Mouse (Mus musculus) forebrain, embryonic 10.5 days (tissue): Measurements from ENCODE around the gene Sars2. TPM values are rescaled to one million over a fixed set of nuclear protein-coding genes. Genes with fewer than 3 reads are reported as not detected.

Experiments
- DNase-seq: peaks from one replicate; pipeline ENCODE4 v3.0.0-alpha.2; 2017; ENCODE audit warnings: low spot score; ENCODE audit errors: extremely low spot score
- H3K27ac ChIP-seq: fragments of 300-500 bp; sonication (generic); 2 replicates; pipeline ENCODE4 v1.5.1; 2016; ENCODE audit warnings: mild to moderate bottlenecking
- H3K27me3 ChIP-seq: fragments of 300-500 bp; sonication (generic); 2 replicates; pipeline ENCODE4 v1.6.1; 2016; ENCODE audit warnings: mild to moderate bottlenecking; ENCODE audit not compliant: poor library complexity, severe bottlenecking
- H3K36me3 ChIP-seq: fragments of 300-500 bp; sonication (generic); replicated peaks from 2 replicates; pipeline ENCODE4 v1.6.1; 2016; ENCODE audit warnings: mild to moderate bottlenecking, moderate library complexity
- H3K4me1 ChIP-seq: fragments of 300-500 bp; sonication (generic); 2 replicates; pipeline ENCODE4 v1.6.1; 2016
- H3K4me3 ChIP-seq: fragments of 300-500 bp; sonication (generic); 2 replicates; pipeline ENCODE4 v1.5.1; 2016; ENCODE audit warnings: mild to moderate bottlenecking, moderate library complexity
- H3K9me3 ChIP-seq: fragments of 300-500 bp; sonication (generic); 2 replicates; pipeline ENCODE4 v1.6.1; 2016; ENCODE audit warnings: mild to moderate bottlenecking, moderate library complexity
- WGBS: fragments of 180-500 bp; shearing (Covaris S2); methylation state at CpG from one replicate; pipeline ENCODE4 v1.1.7; 2016; 5-methylcytosine and 5-hydroxymethylcytosine counted together
- polyA plus RNA-seq: library from polyadenylated mRNA; unstranded; fragments of >200 nt; fragmentation: Nextera tagmentation; extraction: Ambion mirVana; gene quantifications from 2 replicates; pipeline ENCODE4 v1.2.1, GENCODE M21; 2016

Gene Sars2
- polyA plus RNA-seq, 1 experiment from 2014 or later = 43.4 TPM

- Histone ChIP-seq H3K4me1 (peaks cover 34% of the 10 kb centered on the region), H3K27me3 (no peaks in the 10 kb centered on the region)
- WGBS = 94% methylated on average over 3 of the region's 3 CpGs
These were observed 28.5 kb downstream of the Sars2 start for GRCm38 (mm10) chr7:28770309-28770708.

GRCm38 (mm10) chr7:28771867-28772266 is 30.1 kb downstream of the Sars2 start:
- peaks cover 23% of the 10 kb centered on the region for H3K36me3 ChIP-seq
- no peak overlapping the region for H3K4me3 ChIP-seq
- H3K27ac ChIP-seq = no peak overlapping the region
- no peaks in the 10 kb centered on the region for H3K9me3 ChIP-seq
- H3K4me1 ChIP-seq = peaks cover 26% of the 10 kb centered on the region
- no peak for DNase-seq
- H3K27me3 ChIP-seq = no peaks in the 10 kb centered on the region
- 93% methylated on average over 11 of the region's 11 CpGs for WGBS

More at GRCm38 (mm10) chr7:28770309-28770708, 28.5 kb downstream of the Sars2 start:
- no peaks in the 10 kb centered on the region for H3K9me3 ChIP-seq
- no peak overlapping the region for H3K4me3 ChIP-seq
- H3K36me3 ChIP-seq = peaks cover 17% of the 10 kb centered on the region
- no peak for DNase-seq
- no peak overlapping the region for H3K27ac ChIP-seq

GRCm38 (mm10) chr7:28773163-28773562 is 31.4 kb downstream of the Sars2 start:
- Histone ChIP-seq H3K27ac (no peak overlapping the region), H3K36me3 (peaks cover 32% of the 10 kb centered on the region), H3K4me1 (peaks cover 15% of the 10 kb centered on the region; the same call in 1 of the 2 replicates), H3K9me3 (no peaks in the 10 kb centered on the region), H3K27me3 (no peaks in the 10 kb centered on the region), H3K4me3 (no peak overlapping the region)
- no peak for DNase-seq
- WGBS = 86% methylated on average over 3 of the region's 3 CpGs

GRCm38 (mm10) chr7:28774164-28774563 is 32.4 kb downstream of the Sars2 start:
- no peak overlapping the region for H3K4me3 ChIP-seq
- peaks cover 10% of the 10 kb centered on the region; the same call in 1 of the 2 replicates for H3K4me1 ChIP-seq
- H3K9me3 ChIP-seq = no peaks in the 10 kb centered on the region
- WGBS = 76% methylated on average over 12 of the region's 12 CpGs
- H3K27me3 ChIP-seq = no peaks in the 10 kb centered on the region
- DNase-seq = no peak
- peaks cover 37% of the 10 kb centered on the region for H3K36me3 ChIP-seq
- H3K27ac ChIP-seq = 0 out of 2 replicates have a peak overlapping the region, but pooled peaks have one; percentile 48

GRCm38 (mm10) chr7:28775129-28775528 is 33.3 kb downstream of the Sars2 start:
- WGBS = 93% methylated on average over 7 of the region's 7 CpGs
- Histone ChIP-seq H3K27me3 (no peaks in the 10 kb centered on the region), H3K9me3 (no peaks in the 10 kb centered on the region), H3K4me3 (no peak overlapping the region), H3K4me1 (peaks cover 9% of the 10 kb centered on the region), H3K27ac (no peak overlapping the region), H3K36me3 (peaks cover 37% of the 10 kb centered on the region)
- no peak for DNase-seq

- Histone ChIP-seq H3K9me3 (no peaks in the 10 kb centered on the region), H3K36me3 (peaks cover 39% of the 10 kb centered on the region), H3K27ac (no peak overlapping the region), H3K4me3 (no peak overlapping the region), H3K4me1 (peaks cover 16% of the 10 kb centered on the region), H3K27me3 (no peaks in the 10 kb centered on the region)
- no peak for DNase-seq
- 85% methylated on average over 9 of the region's 9 CpGs for WGBS
These were observed 37.0 kb downstream of the Sars2 start for GRCm38 (mm10) chr7:28778825-28779224.

- H3K9me3 ChIP-seq = no peaks in the 10 kb centered on the region
- WGBS = 49% methylated on average over 6 of the region's 6 CpGs
- no peak overlapping the region for H3K4me3 ChIP-seq
- DNase-seq = peak; percentile 83
- H3K27me3 ChIP-seq = no peaks in the 10 kb centered on the region
- peak overlapping the region; percentile 26; the same call in 1 of the 2 replicates for H3K27ac ChIP-seq
- peaks cover 17% of the 10 kb centered on the region for H3K4me1 ChIP-seq
- peaks cover 31% of the 10 kb centered on the region for H3K36me3 ChIP-seq
These were observed 38.4 kb downstream of the Sars2 start for GRCm38 (mm10) chr7:28780067-28780658.

GRCm38 (mm10) chr7:28780857-28781256 is 39.1 kb downstream of the Sars2 start:
- H3K9me3 ChIP-seq = no peaks in the 10 kb centered on the region
- H3K4me1 ChIP-seq = peaks cover 17% of the 10 kb centered on the region
- 0 out of 2 replicates have a peak overlapping the region, but pooled peaks have one; percentile 26 for H3K27ac ChIP-seq
- no peak for DNase-seq
- H3K27me3 ChIP-seq = no peaks in the 10 kb centered on the region
- 87% methylated on average over 7 of the region's 7 CpGs for WGBS
- H3K36me3 ChIP-seq = peaks cover 35% of the 10 kb centered on the region
- no peak overlapping the region for H3K4me3 ChIP-seq

GRCm38 (mm10) chr7:28781261-28781663 is 39.5 kb downstream of the Sars2 start:
- Histone ChIP-seq H3K27ac (no peak overlapping the region), H3K4me3 (no peak overlapping the region), H3K9me3 (no peaks in the 10 kb centered on the region), H3K4me1 (peaks cover 17% of the 10 kb centered on the region), H3K27me3 (no peaks in the 10 kb centered on the region), H3K36me3 (peaks cover 38% of the 10 kb centered on the region)
- WGBS = 90% methylated on average over 8 of the region's 8 CpGs
- no peak for DNase-seq

- 77% methylated on average over 5 of the region's 5 CpGs for WGBS
- H3K36me3 ChIP-seq = peaks cover 35% of the 10 kb centered on the region
- H3K27me3 ChIP-seq = no peaks in the 10 kb centered on the region
- no peak overlapping the region for H3K4me3 ChIP-seq
- peaks cover 34% of the 10 kb centered on the region for H3K4me1 ChIP-seq
- no peak for DNase-seq
- no peaks in the 10 kb centered on the region for H3K9me3 ChIP-seq
- H3K27ac ChIP-seq = no peak overlapping the region
These were observed 43.4 kb downstream of the Sars2 start for GRCm38 (mm10) chr7:28785161-28785560.

- no peak for DNase-seq
- H3K4me1 ChIP-seq = peaks cover 39% of the 10 kb centered on the region
- WGBS = 92% methylated on average over 9 of the region's 9 CpGs
- no peaks in the 10 kb centered on the region for H3K27me3 ChIP-seq
- no peak overlapping the region for H3K27ac ChIP-seq
- H3K36me3 ChIP-seq = peaks cover 32% of the 10 kb centered on the region
- H3K4me3 ChIP-seq = no peak overlapping the region
- no peaks in the 10 kb centered on the region for H3K9me3 ChIP-seq
These were observed 46.1 kb downstream of the Sars2 start for GRCm38 (mm10) chr7:28787884-28788283.

GRCm38 (mm10) chr7:28788307-28789195 is 46.8 kb downstream of the Sars2 start, which contains the start of gene Rinl:
TSS of gene Rinl (plus strand) at chr7:28788969.
- Histone ChIP-seq H3K9me3 (no peaks in the 10 kb centered on the region), H3K36me3 (peaks cover 26% of the 10 kb centered on the region), H3K4me1 (peaks cover 39% of the 10 kb centered on the region), H3K27me3 (no peaks in the 10 kb centered on the region), H3K27ac (0 out of 2 replicates have a peak within 1 kb of the TSS, but pooled peaks have one; percentile 40), H3K4me3 (no peak within 1 kb of the TSS)
- 75% methylated on average over 5 of the region's 5 CpGs for WGBS
- DNase-seq = no peak

- 82% methylated on average over 3 of the region's 3 CpGs for WGBS
- no peak for DNase-seq
- H3K36me3 ChIP-seq = peaks cover 26% of the 10 kb centered on the region
- no peaks in the 10 kb centered on the region for H3K27me3 ChIP-seq
- H3K9me3 ChIP-seq = no peaks in the 10 kb centered on the region
- no peak overlapping the region for H3K4me3 ChIP-seq
- H3K4me1 ChIP-seq = peaks cover 39% of the 10 kb centered on the region
- 0 out of 2 replicates have a peak overlapping the region, but pooled peaks have one; percentile 40 for H3K27ac ChIP-seq
These were observed 47.4 kb downstream of the Sars2 start for GRCm38 (mm10) chr7:28789235-28789634.
